Mouse (Mus musculus) lung, adult 2 months (tissue): ENCODE results near the gene Prkg1. TPM values are rescaled to one million over a fixed set of nuclear protein-coding genes. Genes with fewer than 3 reads are reported as not detected.

Source experiments
- DNase-seq: peaks from one replicate; pipeline ENCODE4 v3.0.0; 2022
- H3K4me1 ChIP-seq: fragments of 200-500 bp; 2 replicates; pipeline ENCODE4 v1.6.1; 2011; ENCODE audit warnings: low read length; ENCODE audit not compliant: control insufficient read depth, insufficient read depth
- H3K4me3 ChIP-seq: fragments of 200-500 bp; replicated peaks from 2 replicates; pipeline ENCODE3; 2011; ENCODE audit warnings: low read depth, mild to moderate bottlenecking, control low read depth, low read length; ENCODE audit errors: extremely low read depth
- CTCF ChIP-seq: fragments of 200-500 bp; IDR thresholded peaks from 2 replicates; pipeline ENCODE4 v1.5.1; 2011; ENCODE audit warnings: mild to moderate bottlenecking, low read length, control low read depth; ENCODE audit not compliant: insufficient read depth
- POLR2A ChIP-seq: fragments of 200-500 bp; IDR thresholded peaks from 2 replicates; pipeline ENCODE4 v1.6.1; 2011; ENCODE audit warnings: low read depth, mild to moderate bottlenecking, control low read depth, low read length, borderline replicate concordance; ENCODE audit errors: extremely low read depth
- WGBS: fragments of 180-500 bp; shearing (Covaris S2); methylation state at CpG from one replicate; pipeline ENCODE4 v1.1.7; 2018; 5-methylcytosine and 5-hydroxymethylcytosine counted together
- polyA plus RNA-seq: library from polyadenylated mRNA; depleted of rRNA; stranded (reverse); fragments of >200 nt; gene quantifications from 2 replicates; pipeline ENCODE4 v1.2.3, GENCODE M21; 2012

Prkg1 gene
- polyA plus RNA-seq, 1 experiment: 6.0 TPM

- H3K4me1 ChIP-seq: no peaks in the 10 kb centered on the region
- H3K4me3 ChIP-seq: no peak overlapping the region
- TF ChIP-seq POLR2A (no peak), CTCF (no peak)
- DNase-seq: no peak
- WGBS: 93% methylated on average over 2 of the region's 2 CpGs
These were observed 259.8 kb downstream of the Prkg1 start for GRCm38 (mm10) chr19:31505041-31505440.

GRCm38 (mm10) chr19:31497386-31497785 is 267.4 kb downstream of the Prkg1 start:
- no peak for DNase-seq
- Histone ChIP-seq H3K4me1 (no peaks in the 10 kb centered on the region), H3K4me3 (no peak overlapping the region)
- WGBS: 71% methylated on average over 4 of the region's 4 CpGs
- TF ChIP-seq CTCF (no peak), POLR2A (no peak)

DNA sequence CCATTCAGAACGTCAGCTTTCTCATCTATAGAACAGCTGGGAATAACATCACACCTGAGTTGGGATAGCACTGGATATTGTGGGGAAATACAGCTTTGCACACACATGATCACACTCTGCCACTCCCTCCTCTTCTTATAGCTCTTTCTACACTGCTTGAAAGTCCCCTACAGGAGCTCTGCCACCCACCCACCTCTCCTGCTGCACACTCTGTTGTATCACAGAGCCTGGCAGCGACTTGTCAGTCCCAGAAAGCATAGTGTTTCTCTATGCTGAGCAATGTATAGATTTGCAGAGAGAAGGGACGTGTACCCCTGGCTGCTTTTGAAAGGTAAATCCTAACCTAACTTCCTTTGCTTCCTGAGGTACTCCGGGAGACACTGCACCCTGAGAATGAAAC is 275.2 kb downstream of the Prkg1 start:
- H3K4me1 ChIP-seq: no peaks in the 10 kb centered on the region
- TF ChIP-seq POLR2A (no peak), CTCF (no peak)
- DNase-seq: no peak
- WGBS: 59% methylated on average over 4 of the region's 4 CpGs
- H3K4me3 ChIP-seq: no peak overlapping the region

DNA sequence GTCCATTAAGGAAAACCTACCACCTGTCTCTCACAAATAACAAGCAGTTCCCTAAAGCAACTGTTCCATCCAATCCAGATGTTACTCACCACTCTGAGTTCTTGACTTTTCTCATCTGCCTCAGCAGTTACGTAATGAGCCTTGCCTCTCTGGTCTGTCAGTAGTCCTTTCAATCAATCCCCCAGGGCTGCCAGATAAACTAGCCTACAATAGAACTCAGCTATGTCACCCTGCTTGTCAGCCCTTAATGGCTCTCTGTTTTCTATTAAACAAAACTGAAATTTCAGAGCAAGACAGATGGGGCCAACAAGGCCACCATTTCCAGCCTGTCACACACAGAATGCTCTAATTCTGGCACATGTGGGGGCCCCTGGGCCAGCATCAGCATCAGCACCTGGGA is 293.1 kb downstream of the Prkg1 start:
- H3K4me3 ChIP-seq: no peak overlapping the region
- no peaks in the 10 kb centered on the region for H3K4me1 ChIP-seq
- WGBS: 68% methylated on average over 1 of the region's 1 CpGs
- no peak for DNase-seq
- no peak for TF ChIP-seq CTCF

DNA sequence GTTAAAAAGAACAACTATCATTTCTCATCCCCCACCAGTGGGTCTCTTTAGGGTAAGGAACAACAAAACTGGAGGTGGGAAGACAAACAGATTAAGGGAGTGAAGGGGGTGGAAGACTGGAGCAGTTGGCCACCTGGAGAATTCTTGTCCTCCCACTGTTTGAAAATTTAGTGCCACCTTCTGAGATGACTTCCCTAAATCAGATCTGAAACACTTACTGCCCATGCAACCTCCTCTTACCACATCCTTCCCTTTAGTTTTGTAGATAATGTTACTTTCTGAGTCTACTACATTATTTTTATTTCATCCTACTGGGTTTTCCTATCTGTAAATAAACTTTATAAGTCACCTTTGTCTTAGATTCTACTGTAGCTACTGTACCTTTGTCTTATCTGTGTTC is 304.6 kb downstream of the Prkg1 start:
- TF ChIP-seq POLR2A (no peak), CTCF (no peak)
- no peak overlapping the region for H3K4me3 ChIP-seq
- no peaks in the 10 kb centered on the region for H3K4me1 ChIP-seq
- no peak for DNase-seq

DNA sequence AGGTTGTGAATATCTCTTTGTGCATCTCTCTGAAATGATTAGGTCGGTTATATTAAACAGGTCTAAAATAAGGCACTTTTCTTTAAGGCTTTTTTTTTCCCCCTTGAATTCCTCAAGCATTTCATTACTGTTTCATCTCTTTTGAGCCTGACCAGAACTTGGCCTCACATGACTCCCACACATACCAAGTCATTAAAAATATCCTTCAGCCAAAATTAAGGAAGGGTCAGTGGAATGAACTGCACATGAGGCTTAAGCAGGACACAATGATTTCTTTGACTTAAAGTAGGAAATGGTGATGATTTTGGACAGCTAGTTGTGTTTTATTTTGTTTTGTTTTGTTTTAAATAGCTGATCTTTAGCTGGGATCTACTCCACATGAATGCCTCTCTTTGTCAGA is 320.7 kb downstream of the Prkg1 start:
- no peak overlapping the region for H3K4me3 ChIP-seq
- DNase-seq: no peak
- no peak for TF ChIP-seq POLR2A
- no peak for TF ChIP-seq CTCF
- no peaks in the 10 kb centered on the region for H3K4me1 ChIP-seq
- WGBS: 68% methylated on average over 1 of the region's 1 CpGs

GRCm38 (mm10) chr19:31442311-31442710 is 322.5 kb downstream of the Prkg1 start:
- TF ChIP-seq POLR2A: no peak
- no peak for TF ChIP-seq CTCF
- 76% methylated on average over 3 of the region's 3 CpGs for WGBS
- no peak for DNase-seq
- H3K4me1 ChIP-seq: no peaks in the 10 kb centered on the region
- H3K4me3 ChIP-seq: no peak overlapping the region

GRCm38 (mm10) chr19:31433446-31433845 is 331.4 kb downstream of the Prkg1 start:
- Histone ChIP-seq H3K4me1 (no peaks in the 10 kb centered on the region; the same call in 1 of the 2 replicates), H3K4me3 (no peak overlapping the region)
- WGBS: 81% methylated on average over 1 of the region's 1 CpGs
- DNase-seq: no peak
- TF ChIP-seq POLR2A: no peak
- TF ChIP-seq CTCF: no peak

GRCm38 (mm10) chr19:31431411-31431810 is 333.4 kb downstream of the Prkg1 start:
- no peaks in the 10 kb centered on the region; the same call in 1 of the 2 replicates for H3K4me1 ChIP-seq
- 68% methylated on average over 2 of the region's 2 CpGs for WGBS
- no peak overlapping the region for H3K4me3 ChIP-seq
- DNase-seq: no peak
- TF ChIP-seq POLR2A: no peak

- TF ChIP-seq POLR2A (no peak), CTCF (peak; percentile 51)
- 73% methylated on average over 5 of the region's 5 CpGs for WGBS
- Histone ChIP-seq H3K4me3 (no peak overlapping the region), H3K4me1 (no peaks in the 10 kb centered on the region; the same call in 1 of the 2 replicates)
- DNase-seq: no peak
These were observed 338.7 kb downstream of the Prkg1 start for GRCm38 (mm10) chr19:31426142-31426541.

- TF ChIP-seq CTCF (no peak), POLR2A (no peak)
- no peak for DNase-seq
- no peaks in the 10 kb centered on the region; the same call in 1 of the 2 replicates for H3K4me1 ChIP-seq
- 79% methylated on average over 9 of the region's 9 CpGs for WGBS
- no peak overlapping the region for H3K4me3 ChIP-seq
These were observed 339.6 kb downstream of the Prkg1 start for GRCm38 (mm10) chr19:31425199-31425598.
